Mouse (Mus musculus) bone marrow macrophage, adult 2 months (primary cell): ENCODE measurements around the gene Olfr1065.

Source experiments
- CTCF ChIP-seq: IDR thresholded peaks from 2 replicates; pipeline ENCODE4 v1.5.1; 2012; ENCODE audit warnings: low read depth, mild to moderate bottlenecking, low read length, moderate library complexity
- POLR2A ChIP-seq: IDR thresholded peaks from 2 replicates; pipeline ENCODE4 v1.6.1; 2012; ENCODE audit warnings: mild to moderate bottlenecking, low read depth, low read length, borderline replicate concordance

- TF ChIP-seq POLR2A (no peak), CTCF (no peak)
Observed at GRCm38 (mm10) chr2:86487286-86487685, 36.9 kb upstream of the Olfr1065 start, which contains the start of gene Olfr228.
